Mouse (Mus musculus): ENCODE data around the gene Olfr68. TPM values are rescaled to one million over a fixed set of nuclear protein-coding genes. Genes with fewer than 3 reads are reported as not detected.
"Not testable (repeated sequence)": the region's sequence is repeated elsewhere in the genome, so short reads cannot be mapped to it uniquely, and the experiment has no call there.

The Olfr68 gene
- polyA plus RNA-seq, 2 experiments: not detected

DNA sequence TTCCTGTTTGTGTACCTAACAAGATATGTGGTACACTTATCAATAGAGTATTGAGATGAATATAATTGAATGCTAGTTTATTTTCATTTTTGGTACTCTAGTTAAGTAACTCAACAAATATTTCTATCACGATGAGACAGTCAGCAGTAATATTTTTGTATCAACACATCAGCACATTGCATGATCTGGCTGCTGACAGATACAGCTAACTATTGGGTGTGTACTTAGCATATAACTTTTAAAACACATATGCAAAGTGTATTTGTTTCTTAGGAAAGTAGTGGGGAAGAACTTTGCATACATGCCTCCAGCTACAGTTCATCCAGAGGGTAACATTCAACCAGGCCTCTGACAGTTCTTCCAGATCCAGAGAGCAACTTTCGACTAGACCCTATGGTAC is 45.1 kb upstream of the Olfr68 start:
- H3K27ac ChIP-seq (replicated peaks; ENCODE audit: low read depth, low read length): no peak overlapping the region
- WGBS: 80% methylated on average over 2 of the region's 2 CpGs
- no peaks in the 10 kb centered on the region for H3K36me3 ChIP-seq (ENCODE audit: control insufficient read depth, insufficient read depth, low read length)
- H3K4me1 ChIP-seq (ENCODE audit: control insufficient read depth, insufficient read depth, low read length): no peaks in the 10 kb centered on the region
- no peaks in the 10 kb centered on the region for H3K9me3 ChIP-seq (ENCODE audit: control insufficient read depth, low read length)
- H3K27me3 ChIP-seq (ENCODE audit: control insufficient read depth, insufficient read depth, low read length): no peaks in the 10 kb centered on the region
- no peak for ATAC-seq (ENCODE audit: low FRiP score, low read depth)
- no peak overlapping the region for H3K4me3 ChIP-seq (replicated peaks; ENCODE audit: low read length)
- H3K9ac ChIP-seq (ENCODE audit: low read depth, low read length, severe bottlenecking): no peak overlapping the region
- DNase-seq (ENCODE audit: low spot score): no peak
- no peak overlapping the region for H3K4me2 ChIP-seq (replicated peaks; ENCODE audit: low read depth, low read length, severe bottlenecking)
- no peak for TF ChIP-seq POLR2A (IDR thresholded peaks at IDR 0.05; ENCODE audit: borderline replicate concordance, extremely low read depth, insufficient read depth, insufficient read length)

DNA sequence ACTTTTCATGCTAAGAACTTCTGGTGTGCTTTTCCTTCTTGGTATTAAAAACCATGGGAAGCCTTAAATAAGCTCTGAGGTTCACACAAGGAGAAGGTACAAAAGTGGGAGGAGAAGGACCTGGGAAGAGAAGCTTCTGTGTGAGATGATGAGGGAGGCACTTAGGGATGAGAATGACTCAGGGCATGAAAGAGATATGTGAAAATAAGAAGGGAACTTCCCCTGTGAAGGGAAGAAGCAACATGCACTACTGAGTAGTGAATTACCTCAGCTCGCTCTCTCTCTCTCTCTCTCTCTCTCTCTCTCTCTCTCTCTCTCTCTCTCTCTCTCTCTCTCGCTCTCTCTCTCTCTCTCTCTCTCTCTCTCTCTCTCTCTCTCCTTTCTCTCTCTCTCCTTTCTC is 35.6 kb upstream of the Olfr68 start:
- H3K4me1 ChIP-seq (ENCODE audit: control insufficient read depth, insufficient read depth, low read length); DNase-seq (ENCODE audit: low spot score); H3K27me3 ChIP-seq (ENCODE audit: control insufficient read depth, insufficient read depth, low read length); H3K9me3 ChIP-seq (ENCODE audit: control insufficient read depth, low read length); H3K27ac ChIP-seq (replicated peaks; ENCODE audit: low read depth, low read length); H3K9ac ChIP-seq (ENCODE audit: low read depth, low read length, severe bottlenecking); ATAC-seq (ENCODE audit: low FRiP score, low read depth); H3K4me3 ChIP-seq (replicated peaks; ENCODE audit: low read length); H3K4me2 ChIP-seq (replicated peaks; ENCODE audit: low read depth, low read length, severe bottlenecking); H3K36me3 ChIP-seq (ENCODE audit: control insufficient read depth, insufficient read depth, low read length): not testable (repeated sequence)
- 71% methylated on average over 1 of the region's 2 CpGs for WGBS

DNA sequence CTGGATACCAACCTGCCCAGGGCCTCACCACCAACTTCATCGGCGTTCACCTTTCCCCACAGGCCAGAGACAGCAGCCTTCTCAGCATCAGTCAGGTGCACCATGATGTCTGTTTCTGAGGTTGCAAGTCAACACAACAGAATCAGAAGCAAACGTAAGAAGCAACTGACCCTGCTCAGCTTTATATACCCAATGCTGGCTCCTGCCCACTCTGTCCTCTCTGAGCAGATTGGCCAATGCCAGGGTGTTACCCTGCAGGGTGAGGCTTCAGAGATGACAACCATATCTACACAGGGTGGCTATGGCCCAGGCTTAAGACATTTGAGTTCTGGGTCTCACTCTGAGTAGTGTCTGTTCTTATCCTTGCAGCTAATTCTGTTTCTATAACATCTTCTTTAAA is 34.3 kb upstream of the Olfr68 start, which contains the start of gene Hbb-bt:
Gene Hbb-bt, minus strand, starts transcription at position 231 of the 400 bp plus-strand sequence.
- Histone ChIP-seq H3K27me3 (ENCODE audit: control insufficient read depth, insufficient read depth, low read length) (no peaks in the 10 kb centered on the region), H3K4me3 (replicated peaks; ENCODE audit: low read length) (no peak within 1 kb of the TSS), H3K27ac (replicated peaks; ENCODE audit: low read depth, low read length) (no peak within 1 kb of the TSS), H3K4me2 (replicated peaks; ENCODE audit: low read depth, low read length, severe bottlenecking) (no peak within 1 kb of the TSS), H3K36me3 (ENCODE audit: control insufficient read depth, insufficient read depth, low read length) (no peaks in the 10 kb centered on the region), H3K9me3 (ENCODE audit: control insufficient read depth, low read length) (no peaks in the 10 kb centered on the region), H3K9ac (ENCODE audit: low read depth, low read length, severe bottlenecking) (no peak within 1 kb of the TSS), H3K4me1 (ENCODE audit: control insufficient read depth, insufficient read depth, low read length) (no peaks in the 10 kb centered on the region)
- 94% methylated on average over 3 of the region's 3 CpGs for WGBS
- no peak for ATAC-seq (ENCODE audit: low FRiP score, low read depth)
- TF ChIP-seq POLR2A (IDR thresholded peaks at IDR 0.05; ENCODE audit: borderline replicate concordance, extremely low read depth, insufficient read depth, insufficient read length): no peak
- no peak for DNase-seq (ENCODE audit: low spot score)

DNA sequence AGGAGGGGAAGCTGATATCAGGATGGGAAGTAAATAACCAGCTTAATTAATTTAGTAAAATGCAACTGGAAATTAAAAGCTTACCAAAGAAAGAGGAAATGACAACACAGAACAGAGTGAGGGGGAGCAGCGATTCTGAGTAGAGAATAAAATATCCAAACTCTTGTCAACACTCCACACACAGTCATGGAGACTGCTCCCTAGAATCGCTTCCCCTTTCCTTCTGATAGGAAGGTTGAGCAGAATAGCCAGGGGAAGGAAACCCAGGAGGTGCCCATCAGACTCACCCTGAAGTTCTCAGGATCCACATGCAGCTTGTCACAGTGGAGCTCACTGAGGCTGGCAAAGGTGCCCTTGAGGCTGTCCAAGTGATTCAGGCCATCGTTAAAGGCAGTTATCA is 33.7 kb upstream of the Olfr68 start:
- not testable (repeated sequence) for H3K4me1 ChIP-seq (ENCODE audit: control insufficient read depth, insufficient read depth, low read length); H3K9me3 ChIP-seq (ENCODE audit: control insufficient read depth, low read length); H3K4me2 ChIP-seq (replicated peaks; ENCODE audit: low read depth, low read length, severe bottlenecking); H3K27me3 ChIP-seq (ENCODE audit: control insufficient read depth, insufficient read depth, low read length); H3K4me3 ChIP-seq (replicated peaks; ENCODE audit: low read length); DNase-seq (ENCODE audit: low spot score); H3K27ac ChIP-seq (replicated peaks; ENCODE audit: low read depth, low read length); H3K36me3 ChIP-seq (ENCODE audit: control insufficient read depth, insufficient read depth, low read length); H3K9ac ChIP-seq (ENCODE audit: low read depth, low read length, severe bottlenecking); ATAC-seq (ENCODE audit: low FRiP score, low read depth)
- no CpG with 5 or more reads among the region's 3 CpGs for WGBS

DNA sequence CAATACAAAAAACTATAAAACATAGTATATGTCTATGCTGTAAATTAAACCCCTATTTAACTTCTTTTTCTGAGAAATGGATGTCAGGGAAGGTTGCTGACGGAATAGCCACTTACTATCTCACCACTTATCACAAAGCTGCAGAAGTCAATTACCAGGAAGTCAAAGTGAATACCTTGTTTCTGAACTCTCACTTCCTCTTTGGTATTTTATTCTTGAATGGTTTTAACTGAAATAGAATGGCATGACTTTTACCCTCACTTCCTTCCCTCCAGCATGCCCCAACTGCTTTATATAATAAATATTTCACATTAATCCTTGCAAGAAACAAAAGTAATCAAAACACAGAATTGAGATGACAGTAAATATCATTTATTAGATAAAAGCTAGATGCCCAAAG is 32.7 kb upstream of the Olfr68 start:
- Histone ChIP-seq H3K9ac (ENCODE audit: low read depth, low read length, severe bottlenecking) (no peak overlapping the region), H3K36me3 (ENCODE audit: control insufficient read depth, insufficient read depth, low read length) (no peaks in the 10 kb centered on the region), H3K27me3 (ENCODE audit: control insufficient read depth, insufficient read depth, low read length) (no peaks in the 10 kb centered on the region), H3K9me3 (ENCODE audit: control insufficient read depth, low read length) (no peaks in the 10 kb centered on the region), H3K27ac (replicated peaks; ENCODE audit: low read depth, low read length) (no peak overlapping the region), H3K4me1 (ENCODE audit: control insufficient read depth, insufficient read depth, low read length) (no peaks in the 10 kb centered on the region), H3K4me2 (replicated peaks; ENCODE audit: low read depth, low read length, severe bottlenecking) (no peak overlapping the region), H3K4me3 (replicated peaks; ENCODE audit: low read length) (no peak overlapping the region)
- WGBS: 63% methylated on average over 1 of the region's 1 CpGs
- no peak for TF ChIP-seq POLR2A (IDR thresholded peaks at IDR 0.05; ENCODE audit: borderline replicate concordance, extremely low read depth, insufficient read depth, insufficient read length)
- no peak for ATAC-seq (ENCODE audit: low FRiP score, low read depth)
- no peak for DNase-seq (ENCODE audit: low spot score)

DNA sequence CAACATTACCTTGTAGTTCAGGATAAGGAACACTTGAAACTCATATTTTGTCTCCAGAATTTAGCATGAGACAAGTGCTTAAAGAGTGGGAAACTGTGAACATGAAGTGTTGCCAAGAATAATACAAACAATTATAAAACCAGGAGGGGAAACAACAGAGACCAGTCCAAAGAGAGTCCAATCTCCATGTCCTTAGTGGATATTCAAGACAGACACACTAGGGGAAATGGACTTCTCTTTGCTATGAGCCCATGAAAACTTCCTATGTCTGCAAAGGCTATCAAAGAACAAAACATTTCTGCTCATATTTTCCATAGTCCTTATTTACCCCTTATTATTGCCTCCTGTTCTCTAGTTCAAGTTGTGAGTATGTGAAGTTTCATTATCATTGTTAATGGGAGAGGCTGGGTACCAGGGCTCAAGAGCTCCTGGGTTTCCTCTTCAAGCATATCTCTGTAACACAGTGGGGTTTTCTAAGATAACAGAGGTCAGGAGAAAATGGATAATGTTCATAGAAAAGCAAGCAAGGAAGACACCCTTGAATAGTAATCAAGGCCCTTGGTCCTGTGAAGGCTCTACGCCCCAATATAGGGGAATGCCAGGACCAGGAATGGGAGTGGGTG is 31.8 kb upstream of the Olfr68 start:
- no peak overlapping the region for H3K4me3 ChIP-seq (replicated peaks; ENCODE audit: low read length)
- no peak for TF ChIP-seq POLR2A (IDR thresholded peaks at IDR 0.05; ENCODE audit: borderline replicate concordance, extremely low read depth, insufficient read depth, insufficient read length)
- no peak overlapping the region for H3K27ac ChIP-seq (replicated peaks; ENCODE audit: low read depth, low read length)
- DNase-seq (ENCODE audit: low spot score) (no peak), ATAC-seq (ENCODE audit: low FRiP score, low read depth) (no peak)
- H3K27me3 ChIP-seq (ENCODE audit: control insufficient read depth, insufficient read depth, low read length): no peaks in the 10 kb centered on the region
- H3K4me1 ChIP-seq (ENCODE audit: control insufficient read depth, insufficient read depth, low read length): no peaks in the 10 kb centered on the region
- no peaks in the 10 kb centered on the region for H3K36me3 ChIP-seq (ENCODE audit: control insufficient read depth, insufficient read depth, low read length)
- no peak overlapping the region for H3K4me2 ChIP-seq (replicated peaks; ENCODE audit: low read depth, low read length, severe bottlenecking)
- H3K9ac ChIP-seq (ENCODE audit: low read depth, low read length, severe bottlenecking): no peak overlapping the region
- H3K9me3 ChIP-seq (ENCODE audit: control insufficient read depth, low read length): no peaks in the 10 kb centered on the region
- 94% methylated on average over 1 of the region's 1 CpGs for WGBS
